Mouse (Mus musculus): ENCODE data around the gene Aagab. TPM values are rescaled to one million over a fixed set of nuclear protein-coding genes. Genes with fewer than 3 reads are reported as not detected.

Gene Aagab
- polyA plus RNA-seq, 2 experiments = 12.6 to 25.9 TPM

GRCm38 (mm10) chr9:63651594-63651993 is 49.1 kb downstream of the Aagab start:
- 20% methylated on average over 11 of the region's 11 CpGs for WGBS
- no peak for TF ChIP-seq POLR2A (IDR thresholded peaks at IDR 0.05; ENCODE audit: borderline replicate concordance, extremely low read depth, insufficient read depth, insufficient read length)
- H3K9ac ChIP-seq (ENCODE audit: low read depth, low read length, severe bottlenecking) = no peak overlapping the region
- H3K4me2 ChIP-seq (replicated peaks; ENCODE audit: low read depth, low read length, severe bottlenecking) = no peak overlapping the region
- H3K36me3 ChIP-seq (ENCODE audit: control insufficient read depth, insufficient read depth, low read length) = peaks cover 79% of the 10 kb centered on the region
- no peaks in the 10 kb centered on the region for H3K27me3 ChIP-seq (ENCODE audit: control insufficient read depth, insufficient read depth, low read length)
- H3K4me3 ChIP-seq (replicated peaks; ENCODE audit: low read length) = no peak overlapping the region
- H3K4me1 ChIP-seq (ENCODE audit: control insufficient read depth, insufficient read depth, low read length) = peaks cover 71% of the 10 kb centered on the region
- ATAC-seq (ENCODE audit: low FRiP score, low read depth) (peak; percentile 46), DNase-seq (ENCODE audit: low spot score) (peak; percentile 92)
- H3K27ac ChIP-seq (replicated peaks; ENCODE audit: low read depth, low read length) = peak overlapping the region; percentile 85
- H3K9me3 ChIP-seq (ENCODE audit: control insufficient read depth, low read length) = no peaks in the 10 kb centered on the region

- peaks cover 64% of the 10 kb centered on the region for H3K4me1 ChIP-seq (ENCODE audit: control insufficient read depth, insufficient read depth, low read length)
- ATAC-seq (ENCODE audit: low FRiP score, low read depth) = no peak
Observed at GRCm38 (mm10) chr9:63653666-63654065, 51.2 kb downstream of the Aagab start.

GRCm38 (mm10) chr9:63654575-63654974 is 52.1 kb downstream of the Aagab start:
- WGBS = 86% methylated on average over 8 of the region's 8 CpGs
- ATAC-seq (ENCODE audit: low FRiP score, low read depth) = no peak
- no peak overlapping the region for H3K4me2 ChIP-seq (replicated peaks; ENCODE audit: low read depth, low read length, severe bottlenecking)
- peaks cover 73% of the 10 kb centered on the region for H3K4me1 ChIP-seq (ENCODE audit: control insufficient read depth, insufficient read depth, low read length)
- H3K9ac ChIP-seq (ENCODE audit: low read depth, low read length, severe bottlenecking) = no peak overlapping the region
- no peaks in the 10 kb centered on the region for H3K27me3 ChIP-seq (ENCODE audit: control insufficient read depth, insufficient read depth, low read length)
- peak overlapping the region; percentile 55; the same call in 1 of the 2 replicates for H3K27ac ChIP-seq (replicated peaks; ENCODE audit: low read depth, low read length)
- no peaks in the 10 kb centered on the region for H3K9me3 ChIP-seq (ENCODE audit: control insufficient read depth, low read length)
- no peak overlapping the region for H3K4me3 ChIP-seq (replicated peaks; ENCODE audit: low read length)
- no peak for TF ChIP-seq POLR2A (IDR thresholded peaks at IDR 0.05; ENCODE audit: borderline replicate concordance, extremely low read depth, insufficient read depth, insufficient read length)
- no peak for DNase-seq (ENCODE audit: low spot score)
- H3K36me3 ChIP-seq (ENCODE audit: control insufficient read depth, insufficient read depth, low read length) = peaks cover 62% of the 10 kb centered on the region

More at GRCm38 (mm10) chr9:63653666-63654065, 51.2 kb downstream of the Aagab start:
- TF ChIP-seq POLR2A (IDR thresholded peaks at IDR 0.05; ENCODE audit: borderline replicate concordance, extremely low read depth, insufficient read depth, insufficient read length) = no peak
- Histone ChIP-seq H3K9ac (ENCODE audit: low read depth, low read length, severe bottlenecking) (no peak overlapping the region), H3K27ac (replicated peaks; ENCODE audit: low read depth, low read length) (no peak overlapping the region), H3K4me3 (replicated peaks; ENCODE audit: low read length) (no peak overlapping the region), H3K27me3 (ENCODE audit: control insufficient read depth, insufficient read depth, low read length) (no peaks in the 10 kb centered on the region), H3K9me3 (ENCODE audit: control insufficient read depth, low read length) (no peaks in the 10 kb centered on the region), H3K4me2 (replicated peaks; ENCODE audit: low read depth, low read length, severe bottlenecking) (no peak overlapping the region), H3K36me3 (ENCODE audit: control insufficient read depth, insufficient read depth, low read length) (peaks cover 69% of the 10 kb centered on the region)
- DNase-seq (ENCODE audit: low spot score) = no peak
- WGBS = 63% methylated on average over 7 of the region's 7 CpGs

- Histone ChIP-seq H3K27ac (replicated peaks; ENCODE audit: low read depth, low read length) (no peak overlapping the region), H3K27me3 (ENCODE audit: control insufficient read depth, insufficient read depth, low read length) (no peaks in the 10 kb centered on the region), H3K4me2 (replicated peaks; ENCODE audit: low read depth, low read length, severe bottlenecking) (no peak overlapping the region), H3K36me3 (ENCODE audit: control insufficient read depth, insufficient read depth, low read length) (peaks cover 57% of the 10 kb centered on the region), H3K4me1 (ENCODE audit: control insufficient read depth, insufficient read depth, low read length) (peaks cover 78% of the 10 kb centered on the region), H3K9me3 (ENCODE audit: control insufficient read depth, low read length) (no peaks in the 10 kb centered on the region), H3K9ac (ENCODE audit: low read depth, low read length, severe bottlenecking) (no peak overlapping the region), H3K4me3 (replicated peaks; ENCODE audit: low read length) (no peak overlapping the region)
- WGBS = 33% methylated on average over 1 of the region's 1 CpGs
- ATAC-seq (ENCODE audit: low FRiP score, low read depth) (no peak), DNase-seq (ENCODE audit: low spot score) (peak; percentile 49)
- TF ChIP-seq POLR2A (IDR thresholded peaks at IDR 0.05; ENCODE audit: borderline replicate concordance, extremely low read depth, insufficient read depth, insufficient read length) = no peak
Observed at GRCm38 (mm10) chr9:63655092-63655491, 52.6 kb downstream of the Aagab start.

GRCm38 (mm10) chr9:63657167-63657566 is 54.7 kb downstream of the Aagab start:
- H3K4me1 ChIP-seq (ENCODE audit: control insufficient read depth, insufficient read depth, low read length) = peaks cover 60% of the 10 kb centered on the region

GRCm38 (mm10) chr9:63658436-63658835 is 56.0 kb downstream of the Aagab start:
- H3K9ac ChIP-seq (ENCODE audit: low read depth, low read length, severe bottlenecking) = no peak overlapping the region
- no peak overlapping the region for H3K4me3 ChIP-seq (replicated peaks; ENCODE audit: low read length)
- peaks cover 63% of the 10 kb centered on the region for H3K36me3 ChIP-seq (ENCODE audit: control insufficient read depth, insufficient read depth, low read length)
- ATAC-seq (ENCODE audit: low FRiP score, low read depth) (no peak), DNase-seq (ENCODE audit: low spot score) (no peak)
- H3K27ac ChIP-seq (replicated peaks; ENCODE audit: low read depth, low read length) = peak overlapping the region; percentile 72
- no peak for TF ChIP-seq POLR2A (IDR thresholded peaks at IDR 0.05; ENCODE audit: borderline replicate concordance, extremely low read depth, insufficient read depth, insufficient read length)
- 69% methylated on average over 9 of the region's 9 CpGs for WGBS
- no peaks in the 10 kb centered on the region for H3K27me3 ChIP-seq (ENCODE audit: control insufficient read depth, insufficient read depth, low read length)
- peaks cover 49% of the 10 kb centered on the region for H3K4me1 ChIP-seq (ENCODE audit: control insufficient read depth, insufficient read depth, low read length)
- no peak overlapping the region for H3K4me2 ChIP-seq (replicated peaks; ENCODE audit: low read depth, low read length, severe bottlenecking)
- no peaks in the 10 kb centered on the region for H3K9me3 ChIP-seq (ENCODE audit: control insufficient read depth, low read length)

More at GRCm38 (mm10) chr9:63657167-63657566, 54.7 kb downstream of the Aagab start:
- no peak overlapping the region for H3K27ac ChIP-seq (replicated peaks; ENCODE audit: low read depth, low read length)
- H3K27me3 ChIP-seq (ENCODE audit: control insufficient read depth, insufficient read depth, low read length) = no peaks in the 10 kb centered on the region
- peaks cover 63% of the 10 kb centered on the region for H3K36me3 ChIP-seq (ENCODE audit: control insufficient read depth, insufficient read depth, low read length)
- no peak for TF ChIP-seq POLR2A (IDR thresholded peaks at IDR 0.05; ENCODE audit: borderline replicate concordance, extremely low read depth, insufficient read depth, insufficient read length)
- H3K4me2 ChIP-seq (replicated peaks; ENCODE audit: low read depth, low read length, severe bottlenecking) = no peak overlapping the region
- no peak for ATAC-seq (ENCODE audit: low FRiP score, low read depth)
- H3K9ac ChIP-seq (ENCODE audit: low read depth, low read length, severe bottlenecking) = no peak overlapping the region
- no peaks in the 10 kb centered on the region for H3K9me3 ChIP-seq (ENCODE audit: control insufficient read depth, low read length)
- WGBS = 77% methylated on average over 4 of the region's 4 CpGs
- H3K4me3 ChIP-seq (replicated peaks; ENCODE audit: low read length) = no peak overlapping the region
- DNase-seq (ENCODE audit: low spot score) = no peak
